Mouse (Mus musculus): ENCODE measurements at regions not wholly inside any gene's neighbourhood (a gene's known extent, or its start where the extent isn't known, plus 50 kb on each side); places are given as distances from the start of the nearest gene placed in this dataset.

DNA sequence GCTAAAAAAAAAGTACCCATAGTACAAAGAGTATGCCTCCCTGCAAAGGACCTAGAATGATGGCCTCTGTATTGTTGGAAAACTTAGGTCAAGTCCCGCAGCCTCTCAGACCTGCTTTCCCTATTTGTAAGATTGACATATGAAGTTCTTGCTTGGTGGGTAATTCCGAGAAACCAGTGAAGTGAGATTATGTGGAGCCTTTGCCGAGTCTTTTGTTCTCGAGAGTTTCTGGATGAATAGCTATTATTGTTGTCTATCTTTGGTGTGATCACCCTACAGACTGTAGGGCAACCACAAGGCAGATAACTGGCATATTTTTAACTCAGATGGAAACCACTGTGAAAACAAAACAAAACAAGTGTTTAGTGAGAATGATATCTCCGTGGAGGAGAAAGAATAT, 118.1 kb downstream of the Foxb1 start:
- TF ChIP-seq CTCF (IDR thresholded peaks at IDR 0.05; ENCODE audit: low read depth, low read length) = no peak
- TF ChIP-seq POLR2AphosphoS5 (IDR thresholded peaks at IDR 0.05; ENCODE audit: insufficient replicate concordance, low read depth, low read length) = no peak
- TF ChIP-seq TAL1 (conservative IDR thresholded peaks at IDR 0.05; ENCODE audit: low read depth, low read length) = no peak
- TF ChIP-seq GATA1 (IDR thresholded peaks at IDR 0.05; ENCODE audit: borderline replicate concordance, low read length) = no peak

Measured in G1E (cell line).